Mouse (Mus musculus): ENCODE measurements at regions not wholly inside any gene's neighbourhood (a gene's known extent, or its start where the extent isn't known, plus 50 kb on each side); places are given as distances from the start of the nearest gene placed in this dataset.
A peak's percentile ranks its signal among the peaks of the same experiment; 100 is the strongest.

DNA sequence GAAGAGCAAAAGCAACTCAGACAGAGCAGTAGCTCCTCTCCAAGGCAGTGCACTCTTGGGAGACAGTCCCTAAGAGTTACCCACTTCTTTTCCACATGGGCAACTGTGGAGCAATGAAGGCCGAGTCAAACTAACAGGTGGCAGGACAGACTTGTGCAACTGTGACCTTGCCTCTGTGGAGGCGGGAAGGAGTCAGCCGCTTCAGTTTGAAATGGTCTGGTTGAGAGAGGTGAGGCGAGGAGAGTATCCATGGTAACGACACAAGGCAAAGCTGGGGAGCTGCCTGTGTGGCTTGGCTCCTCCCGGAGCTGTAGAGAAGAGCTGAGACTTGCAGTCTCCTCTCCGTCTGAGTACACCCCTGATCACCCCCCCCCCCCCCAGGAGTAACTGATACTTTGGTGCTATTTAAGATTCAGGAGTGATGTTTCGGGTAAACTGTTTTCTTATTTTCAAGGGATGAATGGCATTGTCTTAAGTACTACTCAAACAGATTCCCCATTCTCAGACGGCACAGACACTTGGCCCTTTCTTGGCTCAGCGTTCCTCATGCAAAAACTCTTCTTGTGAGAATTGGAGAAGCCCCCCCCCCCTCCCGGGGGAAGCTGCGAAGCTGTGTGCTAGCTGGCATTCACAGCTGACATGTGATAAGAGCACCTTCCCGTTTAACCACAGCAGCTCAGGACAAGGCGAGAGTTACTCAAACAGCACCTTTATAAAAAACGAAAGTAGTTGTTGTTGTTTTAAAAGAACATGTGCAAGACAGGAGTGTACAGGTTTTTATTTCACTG is 54.9 kb upstream of the Chst1 start:
- peak in 1 of 2 experiments; percentile 29 for DNase-seq (ENCODE audit: low spot score in 2 of 2)

DNA sequence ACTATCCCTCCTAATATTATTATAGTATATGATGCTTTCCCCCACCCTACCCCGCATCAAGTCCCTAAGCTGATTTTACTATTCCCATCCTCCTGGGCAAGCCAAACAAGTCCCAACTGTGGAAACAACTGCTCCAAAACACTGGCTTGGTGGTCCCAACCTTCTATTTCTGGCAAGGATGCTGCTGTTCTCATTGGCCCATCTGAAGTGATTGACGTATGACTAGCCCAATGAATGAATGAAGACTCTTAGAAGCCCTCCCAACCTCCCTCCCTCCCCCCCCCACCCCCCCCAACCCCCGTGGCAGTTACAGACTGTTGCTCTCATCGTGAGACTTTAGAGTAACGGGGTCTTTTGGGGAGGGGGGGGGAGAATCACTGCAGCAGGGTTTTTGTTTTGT is 58.7 kb upstream of the Chst1 start:
- no peak for DNase-seq (ENCODE audit: low spot score in 2 of 2)

DNA sequence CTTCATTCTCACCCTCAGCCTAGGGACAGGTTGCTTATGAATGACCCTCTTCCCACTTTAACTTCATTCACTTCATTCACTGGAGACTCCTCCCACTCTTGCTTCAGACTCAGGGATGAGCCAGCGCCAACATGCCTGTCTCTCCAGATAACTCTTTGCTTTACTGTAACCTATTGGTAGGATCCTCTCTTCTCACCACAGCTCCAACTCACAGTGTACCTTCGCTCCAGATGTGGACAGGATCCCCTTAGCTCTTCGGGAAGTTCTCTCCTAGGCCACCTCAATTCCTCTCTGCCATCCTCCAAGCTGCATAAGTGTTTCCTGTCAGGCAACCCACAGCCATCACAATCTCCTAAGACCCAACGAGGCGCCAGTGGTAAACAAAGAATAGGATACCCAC is 67.5 kb upstream of the Chst1 start:
- DNase-seq (ENCODE audit: low spot score in 2 of 2) = no peak

DNA sequence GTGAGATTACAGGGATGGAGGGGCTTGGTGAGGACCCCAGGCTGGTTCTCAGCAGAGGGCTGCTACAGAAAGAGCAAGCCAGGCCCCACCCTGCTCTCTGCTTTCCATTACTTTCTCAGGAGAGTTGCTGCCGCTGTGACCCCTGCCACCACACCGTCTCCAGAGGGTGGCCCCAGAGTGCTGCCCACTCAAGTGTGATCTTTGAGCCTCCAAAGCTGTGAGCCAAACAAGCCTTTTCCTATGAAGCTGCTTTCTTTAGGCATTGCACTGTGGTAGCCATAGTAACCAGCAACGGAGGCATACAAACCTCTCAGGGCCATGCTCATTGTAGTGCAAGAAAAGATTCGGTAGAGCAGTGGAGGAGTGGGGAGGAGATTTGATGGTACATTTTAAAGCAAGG is 68.8 kb upstream of the Chst1 start:
- peak in 1 of 2 experiments; percentile 21 for DNase-seq (ENCODE audit: low spot score in 2 of 2)

DNA sequence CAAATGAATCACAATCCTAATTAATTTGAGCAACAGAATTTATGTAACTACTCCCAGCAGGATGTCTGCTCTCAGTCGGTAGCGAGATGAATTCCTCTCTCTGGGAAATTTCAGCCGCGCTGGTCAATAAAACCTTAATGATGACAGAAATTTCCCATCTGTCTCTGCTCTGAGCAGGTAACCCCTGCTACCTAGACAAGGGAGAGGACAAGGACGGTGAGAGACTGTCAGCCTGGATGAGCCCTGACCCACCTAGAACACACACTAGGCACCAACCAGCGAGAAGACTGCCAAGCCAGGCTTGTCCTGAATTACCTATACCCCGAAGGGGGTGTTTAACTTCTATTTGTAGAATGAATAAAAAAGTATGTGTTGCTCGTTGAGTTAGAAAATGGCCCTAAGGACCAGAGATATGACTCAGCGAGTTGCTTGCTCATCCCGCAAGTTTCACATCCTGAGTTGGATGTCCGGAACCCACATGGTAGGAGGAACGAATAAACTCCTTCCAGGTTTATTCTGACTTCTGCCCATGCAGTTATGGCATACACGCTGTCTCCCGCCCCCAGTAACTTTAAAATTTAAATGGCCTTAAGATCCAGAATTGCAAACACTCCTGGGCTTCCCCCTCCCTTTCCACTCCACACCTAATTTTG is 69.5 kb upstream of the Slc35c1 start:
- DNase-seq (ENCODE audit: low spot score in 2 of 2) = no peak

DNA sequence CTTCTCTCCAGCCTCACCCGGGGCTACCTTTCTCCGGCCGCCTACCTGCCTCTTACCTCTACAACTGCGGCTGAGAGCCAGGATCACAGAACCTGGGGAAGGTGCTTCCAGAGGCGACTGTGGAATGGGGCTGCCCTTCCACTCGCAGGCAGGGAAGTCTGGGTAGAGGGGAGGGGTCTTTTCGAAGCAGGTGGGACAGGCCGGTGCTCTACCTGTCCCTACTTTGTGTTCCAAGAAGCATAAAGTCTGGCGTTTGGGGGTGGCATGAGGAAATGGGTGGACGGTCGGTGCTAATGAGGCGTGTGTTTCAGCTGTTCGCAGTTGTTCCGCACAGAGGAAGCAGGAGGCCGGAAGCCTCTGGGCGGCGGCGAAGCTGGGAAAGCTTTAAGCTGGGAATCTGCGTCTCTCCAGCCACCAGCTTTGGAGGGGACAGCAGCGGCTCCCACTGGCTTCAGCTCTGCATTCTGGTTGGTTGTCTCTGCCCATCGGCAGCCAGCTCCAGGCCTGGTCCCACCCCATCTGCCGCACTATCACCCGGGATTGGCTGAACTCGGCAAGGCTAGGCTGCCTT is 68.8 kb upstream of the Slc35c1 start:
- DNase-seq (ENCODE audit: low spot score in 2 of 2) = peak; percentile 89 to 94

DNA sequence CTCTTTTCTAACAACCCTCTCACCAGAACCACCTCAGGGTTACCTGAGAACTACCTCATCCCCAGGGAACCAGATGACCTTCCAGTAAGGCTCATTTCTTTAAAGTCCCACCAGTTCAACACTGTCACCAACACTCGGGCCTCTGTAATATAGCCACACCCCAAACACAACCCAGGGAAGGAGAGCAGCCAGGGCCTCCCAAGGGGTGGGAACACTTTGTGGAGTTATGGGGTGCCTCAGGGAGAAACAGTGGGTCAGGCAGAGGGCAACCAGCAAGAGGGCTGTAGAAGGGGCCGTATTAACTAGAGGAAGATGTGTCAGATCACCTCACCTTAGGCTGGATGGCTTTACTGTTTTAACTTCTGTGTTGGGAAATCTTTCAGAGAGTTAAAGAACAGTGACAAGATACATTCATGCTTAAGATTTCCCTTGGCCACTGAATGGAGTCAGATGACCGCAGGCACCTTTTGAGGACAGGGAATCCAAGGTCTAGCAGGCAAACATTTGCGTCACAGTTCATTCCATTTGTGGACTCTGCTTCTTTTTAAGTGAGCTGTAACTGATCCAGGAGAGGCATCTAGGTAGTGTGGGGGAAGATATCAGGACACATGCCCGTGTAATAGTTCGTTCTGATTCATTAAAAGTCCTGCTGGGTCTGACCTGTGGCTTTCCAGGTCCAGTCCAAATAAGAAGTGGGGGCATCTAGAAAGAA is 67.9 kb upstream of the Slc35c1 start:
- no peak for DNase-seq (ENCODE audit: low spot score in 2 of 2)

DNA sequence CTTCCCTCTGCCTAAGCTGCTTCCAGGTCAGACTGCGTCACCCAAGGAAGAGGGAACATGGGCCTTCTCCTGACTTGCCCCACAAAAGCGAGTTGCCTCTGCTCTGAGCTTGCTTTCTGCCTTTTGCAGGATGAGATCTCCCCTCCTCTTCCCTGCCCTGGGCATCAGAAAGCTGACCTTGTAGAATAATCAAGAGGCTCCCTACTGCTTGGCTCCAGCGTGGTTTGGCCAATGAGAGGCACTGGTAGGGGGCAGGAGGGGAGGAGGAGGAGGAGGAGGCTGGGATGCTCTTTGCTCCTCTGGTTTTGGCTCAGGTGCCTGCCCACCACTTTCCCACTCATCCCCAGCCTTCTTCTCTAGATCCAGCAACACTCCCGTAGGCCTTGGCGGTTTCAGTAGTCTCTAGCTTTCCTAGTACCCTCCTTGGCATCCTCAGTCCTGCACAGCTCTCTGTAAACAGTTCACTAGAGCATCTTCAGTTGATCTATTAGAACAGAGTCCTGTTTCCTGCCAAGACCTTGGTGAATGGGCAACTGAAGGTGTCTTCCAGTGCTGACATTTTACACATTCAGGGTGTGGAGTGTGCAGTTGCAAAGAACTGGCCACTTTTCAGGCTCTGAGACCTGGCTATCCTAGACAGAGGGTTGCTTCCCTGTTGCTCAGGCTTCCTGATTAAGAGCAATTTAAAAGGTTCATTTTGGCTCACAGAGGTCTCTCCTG is 66.5 kb upstream of the Slc35c1 start:
- no peak for DNase-seq (ENCODE audit: low spot score in 2 of 2)

DNA sequence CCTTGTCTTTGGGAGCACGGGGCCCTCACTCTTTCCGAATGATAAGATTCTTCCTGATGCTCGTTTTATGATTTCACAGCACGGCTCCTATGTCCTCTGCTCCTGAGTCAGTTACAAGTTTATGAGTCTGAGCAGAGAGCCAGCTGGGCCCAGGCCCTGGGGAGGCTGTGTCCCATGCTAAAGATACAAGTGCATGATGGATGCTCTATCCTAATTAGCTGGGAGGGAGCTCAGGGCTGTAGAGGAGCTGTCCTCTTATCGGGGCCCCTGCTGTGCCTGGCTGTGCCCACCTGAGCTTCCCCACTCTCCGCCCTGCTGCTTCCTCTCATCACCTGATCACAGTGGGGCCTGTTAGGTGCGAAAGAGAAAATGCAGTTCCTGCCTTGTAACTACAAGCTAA is 65.3 kb upstream of the Slc35c1 start:
- DNase-seq (ENCODE audit: low spot score in 2 of 2) = no peak

DNA sequence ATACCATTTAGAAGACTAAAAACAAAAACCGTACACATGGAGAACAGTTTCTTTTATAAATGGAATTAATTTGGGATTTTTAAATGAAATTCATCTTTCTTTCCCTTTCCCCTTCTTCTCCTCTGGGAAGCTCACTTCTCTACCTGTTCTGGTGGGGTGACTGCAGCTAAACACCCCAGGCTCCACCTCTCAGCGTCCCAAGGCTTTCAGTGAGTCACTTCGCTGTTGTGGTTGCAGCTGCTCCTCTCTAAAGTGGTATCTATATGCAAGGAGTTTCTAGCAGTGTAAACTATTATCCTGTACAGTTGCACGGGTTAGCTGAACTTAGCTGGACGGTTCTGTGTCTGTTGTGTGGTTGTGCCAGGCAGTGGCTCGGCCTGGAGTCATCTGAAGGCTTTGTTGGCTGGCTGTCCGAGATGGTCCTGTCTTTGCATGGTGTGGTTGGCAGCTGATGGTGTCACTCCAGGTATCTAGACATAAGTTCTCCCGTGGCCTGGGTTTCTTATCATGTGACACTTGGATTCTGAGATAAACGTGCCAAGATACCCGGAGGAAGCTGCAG is 64.8 kb upstream of the Slc35c1 start:
- DNase-seq (ENCODE audit: low spot score in 2 of 2) = no peak

DNA sequence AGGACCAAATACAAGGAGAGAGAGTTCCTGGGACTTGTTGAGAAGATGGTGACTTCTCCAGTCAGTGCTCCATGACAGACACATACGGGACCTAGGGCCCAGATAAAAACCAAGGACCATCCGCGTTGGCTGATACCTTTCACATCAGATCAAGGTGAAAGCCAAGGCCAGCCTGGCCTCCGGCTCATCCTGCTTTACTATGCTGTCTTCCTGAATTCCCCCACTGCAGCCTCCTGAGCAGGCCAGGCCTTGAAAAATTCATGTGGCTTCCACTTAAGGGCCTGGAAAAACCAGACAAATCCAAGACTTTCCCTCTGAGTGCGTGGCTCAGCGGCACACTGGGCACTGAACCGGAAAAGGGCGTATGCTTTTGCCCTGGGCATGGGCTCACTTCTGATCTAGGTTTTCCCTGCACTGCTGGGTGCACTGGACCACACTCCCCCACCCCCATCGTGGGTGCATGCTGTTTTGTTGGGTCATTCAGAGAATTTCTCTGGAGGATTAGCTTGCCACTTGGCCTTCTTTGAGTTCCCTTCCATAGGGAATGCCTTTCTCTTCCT is 64.1 kb upstream of the Slc35c1 start:
- DNase-seq (ENCODE audit: low spot score in 2 of 2) = no peak

DNA sequence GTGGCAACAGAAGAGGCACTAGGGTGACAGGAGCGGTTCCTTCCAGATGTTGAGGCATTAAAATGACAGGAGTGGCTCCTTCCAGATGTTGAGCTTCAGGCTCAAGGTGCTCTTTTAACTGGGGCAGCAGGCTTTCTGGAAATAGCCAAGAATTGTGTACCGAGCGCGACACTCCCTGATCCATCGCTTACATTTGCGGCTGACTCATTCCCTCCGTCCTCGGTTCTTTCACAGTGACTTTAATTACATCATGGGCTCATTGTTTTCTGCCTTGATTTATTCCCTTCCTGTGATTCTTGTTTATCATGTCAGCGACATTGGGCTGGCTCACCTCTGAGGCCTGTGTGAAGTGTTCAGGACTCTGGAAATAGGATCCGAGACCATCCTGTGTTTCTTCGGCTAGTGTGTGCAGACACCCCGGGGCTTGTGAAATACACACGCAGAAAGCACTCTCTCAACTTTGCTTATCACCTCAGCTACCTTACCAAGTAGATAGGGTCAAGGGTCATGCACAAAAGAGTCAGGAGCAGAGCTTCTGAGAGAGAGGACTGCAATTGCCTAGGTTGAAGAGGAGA is 63.1 kb upstream of the Slc35c1 start:
- no peak for DNase-seq (ENCODE audit: low spot score in 2 of 2)

DNA sequence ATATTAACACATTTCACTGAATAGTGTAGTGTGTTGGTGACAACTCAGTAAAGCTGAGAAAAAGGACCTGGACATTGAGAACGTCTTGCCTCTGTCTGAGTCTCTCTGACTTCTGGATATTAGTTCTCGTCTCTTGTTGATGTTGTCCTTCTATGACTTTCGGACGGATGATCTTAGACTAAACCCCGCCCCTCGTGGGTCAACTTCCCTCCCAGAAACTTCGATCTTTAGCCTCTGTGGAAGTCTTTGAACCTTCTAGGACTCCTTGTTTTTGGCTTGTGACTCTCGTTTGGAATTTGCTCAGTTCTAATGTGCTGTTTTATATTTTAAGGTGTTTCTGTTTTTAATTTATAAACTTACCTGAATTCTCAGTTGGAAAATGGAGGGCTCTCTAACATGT is 61.2 kb upstream of the Slc35c1 start:
- DNase-seq (ENCODE audit: low spot score in 2 of 2) = no peak

DNA sequence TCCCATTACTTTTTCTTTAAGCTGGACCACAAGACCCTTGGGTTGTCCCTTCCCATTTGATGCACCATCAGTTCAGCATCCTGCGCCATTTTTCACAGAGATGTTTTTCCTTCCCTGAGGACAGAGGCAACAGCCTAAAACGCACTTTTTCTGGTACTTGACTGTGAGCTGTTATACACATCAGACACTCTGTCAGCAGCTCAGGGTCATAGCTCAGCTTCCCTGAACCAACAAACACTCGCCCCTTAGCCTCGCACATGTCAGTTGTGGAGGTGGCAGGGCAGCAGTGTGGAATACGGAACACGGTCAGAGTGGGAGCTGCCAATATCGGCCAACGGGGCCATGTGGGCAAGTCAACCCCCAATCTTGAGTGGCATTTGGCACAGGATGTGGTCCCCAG is 59.1 kb upstream of the Slc35c1 start:
- no peak for DNase-seq (ENCODE audit: low spot score in 2 of 2)

DNA sequence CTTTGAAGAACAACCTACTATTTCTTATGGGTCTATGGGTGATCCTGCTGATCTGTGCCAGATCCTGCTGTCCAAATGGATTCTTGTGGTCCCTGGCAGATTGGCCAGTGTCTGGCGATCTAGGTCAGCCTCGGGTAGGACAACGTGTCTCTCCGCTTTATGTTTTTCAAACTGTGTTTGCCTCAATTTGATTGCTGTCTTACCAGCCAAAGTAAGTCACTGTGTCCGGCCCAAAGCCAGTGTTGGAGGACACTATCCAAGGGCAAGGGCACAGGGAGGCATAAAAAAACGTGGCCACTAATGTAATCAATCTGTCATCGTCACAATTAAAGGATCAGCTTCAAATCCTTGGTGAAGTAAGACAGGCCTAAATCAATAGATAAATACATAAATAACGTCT is 58.6 kb upstream of the Slc35c1 start:
- DNase-seq (ENCODE audit: low spot score in 2 of 2) = no peak

DNA sequence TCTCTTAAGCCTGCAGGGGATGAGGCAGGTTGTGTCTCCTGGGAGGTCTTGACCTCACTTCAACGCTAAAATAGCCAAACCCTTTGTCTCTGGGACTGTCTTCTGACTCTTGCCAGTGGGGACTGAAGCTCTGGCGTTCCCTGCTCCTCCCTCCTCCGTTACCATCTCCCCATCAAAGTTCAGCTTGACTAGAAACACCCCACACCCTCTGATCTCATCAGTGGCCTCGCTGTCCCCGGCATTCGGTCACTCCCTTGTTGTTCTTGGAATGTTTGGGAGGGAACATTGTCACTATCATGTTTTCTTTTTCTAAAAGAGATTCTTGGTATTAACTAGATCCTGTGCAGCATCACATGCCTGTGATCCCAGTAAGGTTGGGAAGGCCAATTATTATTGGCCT is 54.6 kb upstream of the Slc35c1 start:
- no peak for DNase-seq (ENCODE audit: low spot score in 2 of 2)

DNA sequence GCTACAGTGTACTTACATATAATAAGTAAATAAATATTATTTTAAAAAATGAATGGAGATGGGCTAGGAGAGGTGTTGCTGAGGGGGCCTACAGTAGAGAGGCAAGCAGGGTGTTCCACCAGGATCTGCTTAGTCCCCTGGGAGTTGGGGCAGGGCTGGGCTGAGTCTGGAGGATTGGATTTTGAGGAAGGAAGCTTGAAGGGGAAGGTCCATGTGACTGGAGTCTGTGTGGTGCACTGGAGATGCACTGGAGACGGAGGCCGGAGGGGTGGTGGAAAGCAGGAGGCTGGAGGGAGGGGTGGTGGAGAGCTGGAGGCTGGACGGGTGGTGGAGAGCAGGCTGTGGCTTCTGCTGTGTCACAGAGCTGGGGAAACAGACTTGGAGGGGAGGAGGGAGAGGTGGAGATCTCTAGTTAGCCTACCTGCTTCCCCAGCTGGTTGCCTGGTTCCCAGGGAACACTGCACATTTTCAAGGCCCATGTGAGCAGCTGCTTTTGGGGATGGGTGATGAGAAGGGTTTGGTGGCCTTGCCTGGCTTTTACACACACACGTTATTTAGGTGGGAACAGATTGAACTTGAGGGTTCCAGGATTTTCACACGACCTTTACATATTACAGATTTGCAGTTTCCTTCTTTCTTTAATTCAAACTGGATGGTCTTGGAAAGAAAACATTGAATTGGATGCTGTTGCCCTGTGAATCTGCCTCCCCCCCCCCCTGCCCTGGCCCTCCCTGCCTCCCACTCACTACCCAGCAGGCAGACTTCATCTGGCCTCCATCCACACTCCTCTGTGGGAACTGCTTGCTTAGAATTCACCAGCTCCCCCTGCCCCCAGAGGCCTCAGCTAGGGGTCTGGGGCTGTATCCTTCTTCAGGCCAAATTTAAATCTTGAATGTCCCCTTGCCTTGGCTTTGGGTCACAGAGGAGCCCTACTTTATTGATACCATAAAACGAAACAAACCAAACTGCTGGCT is 51.7 kb upstream of the Slc35c1 start:
- DNase-seq (ENCODE audit: low spot score in 2 of 2) = peak in 1 of 2 experiments; percentile 44
